Mouse (Mus musculus) CH12.LX (cell line): ENCODE results near the gene Aplp1. TPM values are rescaled to one million over a fixed set of nuclear protein-coding genes. Genes with fewer than 3 reads are reported as not detected.
A peak's percentile ranks its signal among the peaks of the same experiment; 100 is the strongest.

ENCODE experiments used
- DNase-seq: peaks from one replicate; pipeline ENCODE4 v3.0.0-alpha.2; 2013; ENCODE audit errors: extremely low read depth
- H3K27ac ChIP-seq: 2 replicates; pipeline ENCODE4 v1.5.1; 2012; ENCODE audit warnings: low read depth, mild to moderate bottlenecking, control low read depth, moderate library complexity; ENCODE audit not compliant: insufficient read depth
- H3K27me3 ChIP-seq: replicated peaks from 2 replicates; pipeline ENCODE3; 2012; ENCODE audit warnings: inconsistent platforms
- H3K36me3 ChIP-seq, 2 experiments: replicated peaks in 1 of 2; 2 replicates each; pipeline versions ENCODE3 to v1.6.1; 2012; ENCODE audit warnings: inconsistent platforms in 1 of 2, low read length in 1 of 2, mild to moderate bottlenecking in 1 of 2, mixed read lengths in 1 of 2, moderate library complexity in 1 of 2; ENCODE audit not compliant: control insufficient read depth in 1 of 2, insufficient read depth in 1 of 2
- H3K4me1 ChIP-seq, 2 experiments: 2 replicates each; pipeline ENCODE4 v1.6.1; 2012; ENCODE audit warnings: inconsistent platforms in 1 of 2, moderate library complexity in 1 of 2; ENCODE audit not compliant: insufficient read depth in 2 of 2, control insufficient read depth in 1 of 2
- H3K4me2 ChIP-seq: 2 replicates; pipeline ENCODE4 v1.6.1; 2012; ENCODE audit warnings: low read depth, mild to moderate bottlenecking, control low read depth; ENCODE audit not compliant: poor library complexity, insufficient read depth, severe bottlenecking
- H3K4me3 ChIP-seq, 3 experiments: fragments of 150-350 bp in 1 of 3; sonication (generic) in 1 of 3; replicated peaks in 1 of 3; 2 replicates each; pipeline versions ENCODE3 to v1.5.1; 2011 to 2012; ENCODE audit warnings: low read depth in 2 of 3, low read length in 2 of 3, mild to moderate bottlenecking in 2 of 3, moderate library complexity in 2 of 3, control low read depth in 1 of 3, improper control_type of control experiment in 1 of 3, inconsistent platforms in 1 of 3, mixed read lengths in 1 of 3; ENCODE audit not compliant: poor library complexity in 1 of 3
- H3K79me2 ChIP-seq: replicated peaks from 2 replicates; pipeline ENCODE4 v1.6.1; 2012; ENCODE audit warnings: mild to moderate bottlenecking, moderate library complexity; ENCODE audit not compliant: control insufficient read depth, poor library complexity, insufficient read depth, severe bottlenecking; ENCODE audit errors: extremely low read depth
- H3K9ac ChIP-seq: 2 replicates; pipeline ENCODE4 v1.6.1; 2012; ENCODE audit warnings: low read depth, mild to moderate bottlenecking, control low read depth, moderate library complexity; ENCODE audit not compliant: insufficient read depth
- H3K9me3 ChIP-seq: replicated peaks from 2 replicates; pipeline ENCODE3; 2012; ENCODE audit warnings: low read length, inconsistent platforms, mixed read lengths
- BHLHE40 ChIP-seq: IDR thresholded peaks from 2 replicates; pipeline ENCODE4 v1.6.1; 2011; ENCODE audit warnings: mild to moderate bottlenecking, low read depth, low read length, improper control_type of control experiment
- CHD2 ChIP-seq: IDR thresholded peaks from 2 replicates; pipeline ENCODE4 v1.6.1; 2011; ENCODE audit warnings: low read length, improper control_type of control experiment
- CTCF ChIP-seq, 2 experiments: IDR thresholded peaks in 1 of 2; conservative IDR thresholded peaks in 1 of 2; 2 replicates each; pipeline ENCODE4 v1.5.1; 2011 to 2012; ENCODE audit warnings: low read depth in 2 of 2, low read length in 2 of 2, improper control_type of control experiment in 1 of 2, inconsistent platforms in 1 of 2, mild to moderate bottlenecking in 1 of 2, moderate library complexity in 1 of 2
- ELF1 ChIP-seq: IDR thresholded peaks from 2 replicates; pipeline ENCODE4 v1.6.1; 2014; ENCODE audit warnings: low read depth, mild to moderate bottlenecking, inconsistent platforms, low read length, improper control_type of control experiment
- GABPA ChIP-seq: IDR thresholded peaks from 2 replicates; pipeline ENCODE4 v1.6.1; 2012; ENCODE audit warnings: low read depth, low read length, improper control_type of control experiment, inconsistent platforms; ENCODE audit not compliant: insufficient replicate concordance
- HCFC1 ChIP-seq: IDR thresholded peaks from 2 replicates; pipeline ENCODE4 v1.6.1; 2012; ENCODE audit warnings: low read depth, mild to moderate bottlenecking, inconsistent platforms, low read length, improper control_type of control experiment
- IRF4 ChIP-seq: IDR thresholded peaks from 2 replicates; pipeline ENCODE4 v1.6.1; 2014; ENCODE audit warnings: low read depth, mild to moderate bottlenecking, inconsistent platforms, low read length, improper control_type of control experiment
- JUND ChIP-seq: conservative IDR thresholded peaks from 2 replicates; pipeline ENCODE4 v1.6.1; 2011; ENCODE audit warnings: low read depth, low read length, improper control_type of control experiment
- KAT2A ChIP-seq: IDR thresholded peaks from 2 replicates; pipeline ENCODE4 v1.6.1; 2012; ENCODE audit warnings: low read length, improper control_type of control experiment, inconsistent platforms; ENCODE audit not compliant: insufficient replicate concordance
- MAFK ChIP-seq: IDR thresholded peaks from 2 replicates; pipeline ENCODE4 v1.6.1; 2011; ENCODE audit warnings: low read length, improper control_type of control experiment; ENCODE audit not compliant: insufficient replicate concordance
- MAX ChIP-seq: IDR thresholded peaks from 2 replicates; pipeline ENCODE4 v1.6.1; 2011; ENCODE audit warnings: low read length, improper control_type of control experiment
- MXI1 ChIP-seq: IDR thresholded peaks from 2 replicates; pipeline ENCODE4 v1.6.1; 2011; ENCODE audit warnings: mild to moderate bottlenecking, low read depth, low read length, improper control_type of control experiment
- MYC ChIP-seq: IDR thresholded peaks from 2 replicates; pipeline ENCODE4 v1.6.1; 2011; ENCODE audit warnings: low read depth, mild to moderate bottlenecking, improper control_type of control experiment, low read length
- NRF1 ChIP-seq: IDR thresholded peaks from 2 replicates; pipeline ENCODE4 v1.6.1; 2014; ENCODE audit warnings: low read depth, mild to moderate bottlenecking, inconsistent platforms, low read length, improper control_type of control experiment, moderate library complexity
- PAX5 ChIP-seq: IDR thresholded peaks from 2 replicates; pipeline ENCODE4 v1.6.1; 2012; ENCODE audit warnings: low read length, inconsistent platforms, mixed read lengths
- SIN3A ChIP-seq: IDR thresholded peaks from 2 replicates; pipeline ENCODE4 v1.6.1; 2012; ENCODE audit warnings: low read length, improper control_type of control experiment, inconsistent platforms
- TBP ChIP-seq: conservative IDR thresholded peaks from 2 replicates; pipeline ENCODE4 v1.6.1; 2011; ENCODE audit warnings: low read depth, low read length, improper control_type of control experiment
- USF2 ChIP-seq: conservative IDR thresholded peaks from 2 replicates; pipeline ENCODE4 v1.6.1; 2011; ENCODE audit warnings: low read depth, low read length, improper control_type of control experiment
- ZC3H11A ChIP-seq: IDR thresholded peaks from 2 replicates; pipeline ENCODE4 v1.6.1; 2012; ENCODE audit warnings: low read depth, mild to moderate bottlenecking, inconsistent platforms, low read length, improper control_type of control experiment
- ZMIZ1 ChIP-seq: IDR thresholded peaks from 2 replicates; pipeline ENCODE4 v1.6.1; 2012; ENCODE audit warnings: low read depth, mild to moderate bottlenecking, inconsistent platforms, low read length, improper control_type of control experiment
- dilution Hi-C: fragments of 300-500 bp; cut with MboI; formaldehyde crosslinking; loops from 2 replicates; pipeline ENCODE4 v1.14.3; 2020; ENCODE audit warnings: low sequenced_read_pairs; ENCODE audit not compliant: extremely low pct_unique_long_range_greater_than_20kb, extremely low pct_ligation_motif_present
- in situ Hi-C: fragments of 300-500 bp; cut with MboI; formaldehyde crosslinking; loops from 3 replicates; pipeline ENCODE4 v1.14.3; 2019; ENCODE audit warnings: low sequenced_read_pairs, low pct_ligation_motif_present, low pct_unique_long_range_greater_than_20kb, mixed read lengths
- polyA plus RNA-seq: library from polyadenylated mRNA; unstranded; fragments of >175 nt; gene quantifications from 2 replicates; pipeline ENCODE4 v1.2.1, GENCODE M21; 2012; ENCODE audit warnings: low read depth; ENCODE audit not compliant: insufficient read length
- total RNA-seq, 2 experiments: library from RNA; depleted of rRNA; stranded (reverse); fragments of 300-350 nt in 1 of 2; fragments of >200 nt in 1 of 2; gene quantifications; 2 replicates each; pipeline ENCODE4 v1.2.3; 2012 to 2014

Aplp1 gene
- total and polyA plus RNA-seq, 3 experiments, result 0.10 to 0.93 TPM; not detected in 1

DNA sequence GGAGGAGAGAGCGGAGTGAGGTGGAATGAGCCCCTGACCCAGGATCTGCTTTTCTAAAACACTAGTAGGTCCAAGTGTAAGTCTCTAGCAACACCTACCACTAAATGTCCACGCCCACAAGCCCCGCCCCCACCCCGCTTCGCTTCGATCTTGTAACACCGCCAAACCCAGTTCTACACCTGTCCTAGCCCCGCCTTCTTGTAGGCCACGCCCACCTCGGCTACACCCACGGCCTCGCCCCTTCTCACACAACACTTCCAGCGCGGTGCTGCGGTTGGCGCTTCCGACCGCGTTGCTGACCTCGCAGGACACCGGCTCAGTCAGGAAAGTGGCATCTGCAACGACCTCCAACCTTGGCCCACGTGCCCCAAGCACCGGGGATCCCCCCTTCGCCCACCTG, 8.4 kb upstream of the Aplp1 start:
- H3K4me3 ChIP-seq, result peak overlapping the region in 1 of 3 experiments; percentile 16

DNA sequence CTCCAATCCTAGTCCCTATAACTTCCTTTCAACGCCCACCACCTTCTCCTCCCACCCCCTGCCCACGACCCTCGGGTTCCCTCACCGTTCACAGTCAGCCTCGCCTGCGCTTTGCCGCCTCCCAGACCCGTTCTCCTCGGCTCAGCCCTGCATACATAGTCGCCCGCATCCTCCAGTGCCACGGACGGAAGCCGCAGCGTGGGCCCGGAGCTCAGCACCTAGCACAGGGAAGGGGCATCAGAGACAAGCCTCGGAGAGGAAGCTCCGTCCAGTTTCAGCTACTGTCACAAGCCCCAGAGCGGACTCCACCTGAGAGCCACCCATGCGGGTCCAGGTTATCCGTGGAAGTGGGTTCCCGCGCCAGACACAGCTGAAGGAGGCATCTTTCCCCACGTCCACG, 8.0 kb upstream of the Aplp1 start:
- no peak for TF ChIP-seq CHD2
- no peak for TF ChIP-seq CTCF (conservative IDR thresholded peaks at IDR 0.05 in 1 of 2, IDR thresholded peaks at IDR 0.05 in 1 of 2; ENCODE audit: low read depth in 2 of 2, low read length in 2 of 2)
- TF ChIP-seq ZC3H11A, result no peak
- TF ChIP-seq JUND, result no peak
- TF ChIP-seq, all 38 proteins: peak for 0
- DNase-seq, result no peak
- Histone ChIP-seq H3K4me3 (peak overlapping the region in 1 of 3 experiments; percentile 11), H3K4me1 (peaks cover 16 to 31% of the 10 kb centered on the region in 2 experiments), H3K79me2 (no peaks in the 10 kb centered on the region), H3K36me3 (no peaks in the 10 kb centered on the region), H3K27ac (no peak overlapping the region), H3K27me3 (peaks cover 84% of the 10 kb centered on the region), H3K9me3 (peaks cover under 1% of the 10 kb centered on the region), H3K9ac (no peak overlapping the region), H3K4me2 (peak overlapping the region; percentile 70)
- dilution Hi-C loops, result no loop called here
- in situ Hi-C loops, result no loop called here

More for the DNA sequence above, 8.4 kb upstream of the Aplp1 start:
- no peak overlapping the region for H3K27ac ChIP-seq
- no peak for TF ChIP-seq CTCF (conservative IDR thresholded peaks at IDR 0.05 in 1 of 2, IDR thresholded peaks at IDR 0.05 in 1 of 2; ENCODE audit: low read depth in 2 of 2, low read length in 2 of 2)
- no peak for TF ChIP-seq GABPA
- 0 out of 2 replicates have a peak, but pooled peaks have one; percentile 36 for TF ChIP-seq SIN3A
- TF ChIP-seq BHLHE40, result peak; percentile 65
- TF ChIP-seq ZMIZ1, result no peak
- 0 out of 2 replicates have a peak, but pooled peaks have one; percentile 25 for TF ChIP-seq MAX
- peak overlapping the region; percentile 70 for H3K4me2 ChIP-seq
- dilution Hi-C loops (no loop called here), in situ Hi-C loops (no loop called here)
- H3K9ac ChIP-seq, result no peak overlapping the region
- H3K36me3 ChIP-seq, result no peaks in the 10 kb centered on the region
- no peaks in the 10 kb centered on the region for H3K9me3 ChIP-seq
- DNase-seq, result peak; percentile 61
- no peaks in the 10 kb centered on the region for H3K79me2 ChIP-seq
- H3K4me1 ChIP-seq, result peaks cover 16 to 31% of the 10 kb centered on the region in 2 experiments
- H3K27me3 ChIP-seq, result peaks cover 87% of the 10 kb centered on the region

GRCm38 (mm10) chr7:30450241-30450640, 4.9 kb upstream of the Aplp1 start:
- Histone ChIP-seq H3K27ac (no peak overlapping the region), H3K79me2 (no peaks in the 10 kb centered on the region), H3K4me1 (peaks cover 13 to 14% of the 10 kb centered on the region in 2 experiments), H3K9me3 (peaks cover 28% of the 10 kb centered on the region)
- TF ChIP-seq HCFC1 (no peak), MAFK (no peak), JUND (no peak), USF2 (no peak), TBP (no peak), IRF4 (no peak), PAX5 (no peak), MYC (no peak), CHD2 (no peak), MXI1 (no peak), NRF1 (no peak), ELF1 (no peak), KAT2A (no peak), BHLHE40 (no peak)
- TF ChIP-seq, all 38 proteins: peak for 0
- H3K27me3 ChIP-seq, result peaks cover 69% of the 10 kb centered on the region
- H3K4me3 ChIP-seq, result no peak overlapping the region
- in situ Hi-C loops, result no loop called here
- no peak overlapping the region for H3K4me2 ChIP-seq
- H3K36me3 ChIP-seq, result no peaks in the 10 kb centered on the region
- no peak for DNase-seq
- no peak overlapping the region for H3K9ac ChIP-seq
- dilution Hi-C loops, result no loop called here
